Mouse (Mus musculus): ENCODE measurements around the gene Zzef1. TPM values are rescaled to one million over a fixed set of nuclear protein-coding genes. Genes with fewer than 3 reads are reported as not detected.

Zzef1 gene
- polyA plus RNA-seq, 1 experiment from 2014 or later, result 4.2 TPM

DNA sequence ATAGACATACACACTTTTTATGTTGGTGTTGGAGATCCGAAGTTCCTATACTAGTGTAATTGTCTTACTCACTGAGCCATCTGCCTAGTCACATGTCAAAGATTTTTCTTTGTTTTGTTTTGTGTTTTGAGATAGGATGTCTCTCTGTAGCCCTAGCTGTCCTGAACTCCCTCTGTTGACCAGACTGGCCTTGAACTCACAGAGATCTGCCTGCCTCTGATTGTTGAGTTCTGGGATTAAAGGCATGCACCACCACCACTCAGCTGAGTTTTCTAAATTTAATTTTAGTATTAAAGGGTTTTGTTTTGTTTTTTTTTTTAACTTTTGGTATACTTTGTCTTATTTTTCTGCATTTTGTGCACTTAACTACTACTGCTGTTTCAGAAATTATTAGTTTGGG, 76.0 kb downstream of the Zzef1 start:
- Histone ChIP-seq H3K9ac (ENCODE audit: low read depth, low read length) (no peak overlapping the region), H3K4me2 (ENCODE audit: low read depth, low read length) (no peak overlapping the region), H3K4me3 (ENCODE audit: low read depth, low read length) (no peak overlapping the region), H3K27me3 (ENCODE audit: control insufficient read depth, insufficient read depth, low read depth, low read length) (no peaks in the 10 kb centered on the region), H3K9me3 (replicated peaks; ENCODE audit: control insufficient read depth, low read length) (no peaks in the 10 kb centered on the region), H3K36me3 (ENCODE audit: control insufficient read depth, insufficient read depth) (peaks cover 15% of the 10 kb centered on the region), H3K4me1 (ENCODE audit: control insufficient read depth, low read depth, low read length) (no peaks in the 10 kb centered on the region), H3K27ac (ENCODE audit: low read length) (no peak overlapping the region)
- ATAC-seq (ENCODE audit: low read depth), result no peak
- WGBS (ENCODE audit: insufficient replicate concordance), result 60% methylated on average over 1 of the region's 1 CpGs

DNA sequence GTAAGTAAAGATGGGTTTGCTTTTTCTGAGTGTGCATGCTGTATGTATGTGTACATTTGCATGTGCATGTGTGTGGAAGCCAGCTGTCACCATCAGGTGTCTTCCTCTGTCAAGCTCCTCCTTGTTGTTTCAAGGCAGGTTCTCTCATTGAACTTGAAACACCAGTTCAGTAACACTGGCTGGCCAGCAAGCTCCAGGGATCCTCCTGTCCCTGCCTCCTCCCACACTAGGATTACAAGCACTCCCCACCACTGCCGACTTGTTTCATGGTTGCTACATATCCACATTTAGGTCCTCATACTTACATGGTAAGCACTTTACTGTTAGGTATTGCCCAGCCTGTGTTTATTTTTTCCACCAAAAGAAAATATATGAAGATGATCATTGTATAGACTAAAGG, 96.6 kb downstream of the Zzef1 start:
- WGBS (ENCODE audit: insufficient replicate concordance), result 61% methylated on average over 1 of the region's 1 CpGs
- H3K36me3 ChIP-seq (ENCODE audit: control insufficient read depth, insufficient read depth), result peaks cover 13% of the 10 kb centered on the region

DNA sequence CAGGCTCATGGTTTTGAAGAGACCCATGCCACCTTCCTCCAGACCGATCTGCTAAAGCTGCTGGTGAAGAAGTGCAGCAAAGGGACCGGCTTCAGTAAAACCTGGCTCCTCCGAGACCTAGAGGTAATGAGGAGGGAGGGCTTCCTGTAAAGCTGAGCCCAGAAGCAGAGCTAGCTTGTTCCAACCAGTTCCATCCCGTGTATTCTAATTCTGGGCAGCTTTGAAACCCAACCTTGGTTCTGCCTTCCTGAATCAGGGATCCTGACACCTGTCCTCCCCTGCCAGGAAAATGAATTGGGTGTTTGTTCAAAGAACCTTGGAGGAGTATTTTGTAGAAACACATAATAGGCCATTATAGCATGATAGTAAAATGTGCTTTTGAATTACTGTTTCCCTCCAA, 112.4 kb downstream of the Zzef1 start:
- H3K9me3 ChIP-seq (replicated peaks; ENCODE audit: control insufficient read depth, low read length), result no peaks in the 10 kb centered on the region
- 80% methylated on average over 4 of the region's 4 CpGs for WGBS (ENCODE audit: insufficient replicate concordance)
- H3K27me3 ChIP-seq (ENCODE audit: control insufficient read depth, insufficient read depth, low read depth, low read length), result no peaks in the 10 kb centered on the region
- no peak for ATAC-seq (ENCODE audit: low read depth)
- H3K36me3 ChIP-seq (ENCODE audit: control insufficient read depth, insufficient read depth), result peaks cover 13% of the 10 kb centered on the region
- H3K27ac ChIP-seq (ENCODE audit: low read length), result no peak overlapping the region
- no peak overlapping the region for H3K4me3 ChIP-seq (ENCODE audit: low read depth, low read length)
- no peak overlapping the region for H3K4me2 ChIP-seq (ENCODE audit: low read depth, low read length)
- H3K9ac ChIP-seq (ENCODE audit: low read depth, low read length), result no peak overlapping the region
- no peaks in the 10 kb centered on the region for H3K4me1 ChIP-seq (ENCODE audit: control insufficient read depth, low read depth, low read length)

More for the DNA sequence above, 96.6 kb downstream of the Zzef1 start:
- Histone ChIP-seq H3K4me2 (ENCODE audit: low read depth, low read length) (no peak overlapping the region), H3K4me3 (ENCODE audit: low read depth, low read length) (no peak overlapping the region), H3K4me1 (ENCODE audit: control insufficient read depth, low read depth, low read length) (no peaks in the 10 kb centered on the region), H3K27me3 (ENCODE audit: control insufficient read depth, insufficient read depth, low read depth, low read length) (no peaks in the 10 kb centered on the region), H3K9me3 (replicated peaks; ENCODE audit: control insufficient read depth, low read length) (no peaks in the 10 kb centered on the region), H3K27ac (ENCODE audit: low read length) (no peak overlapping the region), H3K9ac (ENCODE audit: low read depth, low read length) (no peak overlapping the region)
- ATAC-seq (ENCODE audit: low read depth), result no peak

DNA sequence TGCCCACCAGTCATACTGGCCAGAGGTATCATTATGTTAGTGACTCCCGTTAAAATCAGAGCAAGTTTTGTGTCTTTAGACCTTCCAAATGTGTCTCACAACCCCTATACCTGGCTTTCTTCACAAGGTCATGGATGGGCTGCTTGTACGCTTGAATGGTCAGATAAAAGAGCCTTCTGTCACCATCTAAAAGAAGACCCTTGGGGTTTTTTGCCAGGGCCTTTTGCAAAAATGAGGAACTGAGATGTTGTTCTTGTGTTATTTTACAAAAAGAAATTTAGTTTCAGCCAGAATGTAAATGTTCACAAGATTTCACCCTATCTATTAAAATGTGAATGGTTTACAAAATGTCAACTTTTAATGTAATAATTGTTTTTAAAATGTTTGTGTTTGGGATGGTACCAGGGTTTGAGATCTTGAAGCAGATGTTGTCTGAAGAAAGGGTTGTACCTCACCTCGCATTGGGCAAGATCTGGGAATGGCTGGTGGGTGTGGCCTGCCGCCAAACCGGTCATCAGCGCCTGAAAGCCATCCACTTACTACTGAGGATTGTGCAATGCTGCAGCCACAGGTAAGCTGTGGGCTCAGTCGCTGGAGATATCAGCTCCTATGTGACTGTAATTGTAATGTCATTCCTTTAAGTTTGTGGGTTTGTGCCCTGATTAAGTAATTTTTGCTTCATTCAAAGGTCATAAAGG, 121.4 kb downstream of the Zzef1 start:
- Histone ChIP-seq H3K4me3 (ENCODE audit: low read depth, low read length) (no peak overlapping the region), H3K27me3 (ENCODE audit: control insufficient read depth, insufficient read depth, low read depth, low read length) (no peaks in the 10 kb centered on the region), H3K36me3 (ENCODE audit: control insufficient read depth, insufficient read depth) (peaks cover 20% of the 10 kb centered on the region), H3K9me3 (replicated peaks; ENCODE audit: control insufficient read depth, low read length) (no peaks in the 10 kb centered on the region), H3K9ac (ENCODE audit: low read depth, low read length) (no peak overlapping the region), H3K4me2 (ENCODE audit: low read depth, low read length) (no peak overlapping the region), H3K4me1 (ENCODE audit: control insufficient read depth, low read depth, low read length) (no peaks in the 10 kb centered on the region), H3K27ac (ENCODE audit: low read length) (no peak overlapping the region)
- WGBS (ENCODE audit: insufficient replicate concordance), result 66% methylated on average over 7 of the region's 7 CpGs
- no peak for ATAC-seq (ENCODE audit: low read depth)

DNA sequence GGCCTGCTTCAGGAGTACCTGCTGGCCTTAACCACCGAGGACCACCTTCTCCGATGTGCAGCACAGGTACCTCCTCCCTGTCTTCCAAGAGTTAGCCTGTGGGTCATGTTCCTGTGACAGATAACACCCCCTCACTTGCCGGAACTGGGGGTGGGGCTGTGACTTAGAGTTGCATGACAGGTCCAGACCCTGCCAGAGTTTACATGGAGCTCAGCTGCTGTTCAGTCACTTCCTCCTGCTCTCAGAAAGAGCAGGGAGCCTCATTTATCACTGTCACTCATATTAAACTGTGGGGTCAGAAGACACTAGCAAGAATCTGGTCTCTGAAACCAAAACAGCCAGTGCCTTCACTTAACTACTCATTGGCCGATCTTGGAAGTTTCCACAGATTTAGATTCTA, 127.1 kb downstream of the Zzef1 start:
- H3K4me2 ChIP-seq (ENCODE audit: low read depth, low read length), result no peak overlapping the region
- H3K9me3 ChIP-seq (replicated peaks; ENCODE audit: control insufficient read depth, low read length), result no peaks in the 10 kb centered on the region
- no peak for ATAC-seq (ENCODE audit: low read depth)
- no peaks in the 10 kb centered on the region for H3K4me1 ChIP-seq (ENCODE audit: control insufficient read depth, low read depth, low read length)
- 34% methylated on average over 4 of the region's 4 CpGs for WGBS (ENCODE audit: insufficient replicate concordance)
- H3K27me3 ChIP-seq (ENCODE audit: control insufficient read depth, insufficient read depth, low read depth, low read length), result no peaks in the 10 kb centered on the region
- H3K36me3 ChIP-seq (ENCODE audit: control insufficient read depth, insufficient read depth), result peaks cover 8% of the 10 kb centered on the region
- H3K27ac ChIP-seq (ENCODE audit: low read length), result no peak overlapping the region
- no peak overlapping the region for H3K4me3 ChIP-seq (ENCODE audit: low read depth, low read length)
- H3K9ac ChIP-seq (ENCODE audit: low read depth, low read length), result no peak overlapping the region

DNA sequence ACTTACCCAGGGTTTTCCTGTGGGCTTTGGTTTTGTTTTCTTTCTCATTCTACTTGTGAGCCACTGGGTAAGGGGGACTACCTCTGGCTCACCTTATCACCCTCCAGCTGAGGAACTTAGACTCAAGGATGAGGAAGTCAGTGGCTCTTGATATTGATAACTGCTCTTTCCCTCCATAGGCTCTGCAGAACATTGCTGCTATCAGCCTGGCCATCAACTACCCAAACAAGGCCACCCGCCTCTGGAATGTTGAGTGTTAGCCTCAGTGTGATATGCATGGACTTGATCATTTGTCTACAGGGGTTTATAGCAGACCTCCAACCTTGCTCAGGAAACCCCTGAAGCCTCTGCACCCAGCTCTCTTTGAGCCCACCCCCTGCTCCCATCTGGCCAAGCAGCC, 128.4 kb downstream of the Zzef1 start:
- H3K4me3 ChIP-seq (ENCODE audit: low read depth, low read length), result no peak overlapping the region
- 18% methylated on average over 1 of the region's 1 CpGs for WGBS (ENCODE audit: insufficient replicate concordance)
- H3K36me3 ChIP-seq (ENCODE audit: control insufficient read depth, insufficient read depth), result peaks cover 6% of the 10 kb centered on the region
- H3K4me1 ChIP-seq (ENCODE audit: control insufficient read depth, low read depth, low read length), result no peaks in the 10 kb centered on the region
- no peak overlapping the region for H3K27ac ChIP-seq (ENCODE audit: low read length)
- no peaks in the 10 kb centered on the region for H3K9me3 ChIP-seq (replicated peaks; ENCODE audit: control insufficient read depth, low read length)
- no peak overlapping the region for H3K4me2 ChIP-seq (ENCODE audit: low read depth, low read length)
- no peaks in the 10 kb centered on the region for H3K27me3 ChIP-seq (ENCODE audit: control insufficient read depth, insufficient read depth, low read depth, low read length)
- ATAC-seq (ENCODE audit: low read depth), result no peak
- H3K9ac ChIP-seq (ENCODE audit: low read depth, low read length), result no peak overlapping the region

DNA sequence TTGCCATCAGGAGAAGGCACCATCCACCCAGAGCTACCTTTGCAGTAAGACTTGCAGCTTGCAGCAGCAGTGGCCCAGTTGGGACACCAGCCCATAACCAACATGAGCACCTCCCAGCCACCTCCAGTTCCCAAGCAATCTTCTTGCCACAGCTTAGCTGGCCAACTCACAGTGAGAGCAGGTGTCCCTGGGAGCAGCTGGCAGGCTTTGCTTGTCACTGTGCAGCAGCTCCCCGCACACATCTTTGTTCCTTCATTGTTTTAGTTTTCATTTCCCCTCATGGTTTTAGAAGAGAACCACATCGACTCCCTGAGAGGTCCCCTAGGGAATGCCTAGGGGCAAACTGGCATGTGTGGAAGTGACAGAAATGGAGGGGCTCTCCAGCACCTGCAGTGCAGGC, 129.0 kb downstream of the Zzef1 start:
- no peaks in the 10 kb centered on the region for H3K27me3 ChIP-seq (ENCODE audit: control insufficient read depth, insufficient read depth, low read depth, low read length)
- ATAC-seq (ENCODE audit: low read depth), result no peak
- no peak overlapping the region for H3K4me2 ChIP-seq (ENCODE audit: low read depth, low read length)
- no peaks in the 10 kb centered on the region for H3K9me3 ChIP-seq (replicated peaks; ENCODE audit: control insufficient read depth, low read length)
- peaks cover 6% of the 10 kb centered on the region for H3K36me3 ChIP-seq (ENCODE audit: control insufficient read depth, insufficient read depth)
- H3K4me3 ChIP-seq (ENCODE audit: low read depth, low read length), result no peak overlapping the region
- no peak overlapping the region for H3K9ac ChIP-seq (ENCODE audit: low read depth, low read length)
- 59% methylated on average over 2 of the region's 2 CpGs for WGBS (ENCODE audit: insufficient replicate concordance)
- no peaks in the 10 kb centered on the region for H3K4me1 ChIP-seq (ENCODE audit: control insufficient read depth, low read depth, low read length)
- H3K27ac ChIP-seq (ENCODE audit: low read length), result no peak overlapping the region

DNA sequence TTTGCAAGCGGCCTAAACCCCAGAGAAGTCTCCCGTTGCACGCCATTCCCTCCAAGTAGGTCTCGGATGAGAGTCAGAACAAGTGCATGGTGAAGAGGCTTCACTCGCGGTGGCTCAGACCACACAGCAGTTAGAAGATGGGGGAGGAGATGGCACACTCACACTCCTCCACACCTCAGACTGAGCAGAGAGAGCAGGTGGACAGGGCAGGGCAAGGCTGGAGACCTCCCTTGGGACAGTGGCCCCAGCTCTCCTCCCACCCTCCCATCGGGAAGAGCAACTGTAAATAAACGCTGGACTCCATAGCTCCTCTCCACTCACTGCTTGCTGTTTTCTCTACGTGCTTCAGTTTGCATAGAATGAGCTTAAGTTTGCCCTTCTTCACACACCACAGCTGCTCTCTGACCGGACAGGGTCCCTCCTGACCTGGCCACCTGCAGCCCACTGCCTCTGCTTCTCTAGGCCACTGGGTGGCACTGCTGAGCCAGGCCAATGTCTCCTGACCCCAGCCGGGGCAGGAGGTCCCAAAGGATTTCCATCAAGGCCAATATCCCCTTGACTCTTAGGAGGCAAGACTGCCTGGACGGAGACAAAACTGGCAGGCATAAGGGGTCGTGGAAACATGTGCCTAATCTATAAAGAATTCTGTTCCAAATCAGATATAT, 130.3 kb downstream of the Zzef1 start:
- Histone ChIP-seq H3K9me3 (replicated peaks; ENCODE audit: control insufficient read depth, low read length) (no peaks in the 10 kb centered on the region), H3K27me3 (ENCODE audit: control insufficient read depth, insufficient read depth, low read depth, low read length) (no peaks in the 10 kb centered on the region), H3K4me2 (ENCODE audit: low read depth, low read length) (no peak overlapping the region), H3K9ac (ENCODE audit: low read depth, low read length) (no peak overlapping the region), H3K4me3 (ENCODE audit: low read depth, low read length) (no peak overlapping the region), H3K36me3 (ENCODE audit: control insufficient read depth, insufficient read depth) (peaks cover 6% of the 10 kb centered on the region; the same call in 1 of the 2 replicates), H3K27ac (ENCODE audit: low read length) (no peak overlapping the region), H3K4me1 (ENCODE audit: control insufficient read depth, low read depth, low read length) (no peaks in the 10 kb centered on the region)
- WGBS (ENCODE audit: insufficient replicate concordance), result 50% methylated on average over 13 of the region's 13 CpGs
- no peak for ATAC-seq (ENCODE audit: low read depth)

DNA sequence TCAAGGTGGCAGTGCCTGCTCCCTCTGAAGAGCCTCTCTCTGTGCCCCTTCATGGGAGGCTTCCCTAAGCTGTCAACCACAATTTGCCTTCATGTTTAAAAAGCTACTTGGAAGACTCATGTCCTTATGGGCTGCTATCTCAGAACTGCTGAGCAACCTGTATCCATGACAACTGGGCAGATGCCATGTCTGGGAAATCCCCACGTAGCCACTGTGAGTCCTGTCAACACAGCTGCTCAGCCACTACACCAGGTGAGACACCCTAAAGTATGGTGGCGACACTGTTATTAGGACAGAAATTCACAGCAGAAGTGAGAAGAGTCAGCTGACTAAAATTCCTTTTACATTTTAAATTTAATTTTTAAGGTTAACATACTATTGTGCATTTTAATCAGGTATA, 132.5 kb downstream of the Zzef1 start:
- Histone ChIP-seq H3K36me3 (ENCODE audit: control insufficient read depth, insufficient read depth) (peaks cover 6% of the 10 kb centered on the region; the same call in 1 of the 2 replicates), H3K4me2 (ENCODE audit: low read depth, low read length) (no peak overlapping the region), H3K4me3 (ENCODE audit: low read depth, low read length) (no peak overlapping the region), H3K27ac (ENCODE audit: low read length) (no peak overlapping the region), H3K9me3 (replicated peaks; ENCODE audit: control insufficient read depth, low read length) (no peaks in the 10 kb centered on the region), H3K4me1 (ENCODE audit: control insufficient read depth, low read depth, low read length) (no peaks in the 10 kb centered on the region), H3K27me3 (ENCODE audit: control insufficient read depth, insufficient read depth, low read depth, low read length) (no peaks in the 10 kb centered on the region), H3K9ac (ENCODE audit: low read depth, low read length) (no peak overlapping the region)
- 67% methylated on average over 2 of the region's 2 CpGs for WGBS (ENCODE audit: insufficient replicate concordance)
- no peak for ATAC-seq (ENCODE audit: low read depth)

Data from liver, embryonic 16.5 days (tissue).